Mouse (Mus musculus) spleen, postnatal 14 days (tissue): ENCODE results near the gene Kifc1.
A peak's percentile ranks its signal among the peaks of the same experiment; 100 is the strongest.

ENCODE experiments used
- DNase-seq, 2 experiments: peaks; one replicate each; pipeline ENCODE4 v3.0.0; 2021 to 2022; ENCODE audit warnings: low spot score in 2 of 2

Gene Kifc1

DNA sequence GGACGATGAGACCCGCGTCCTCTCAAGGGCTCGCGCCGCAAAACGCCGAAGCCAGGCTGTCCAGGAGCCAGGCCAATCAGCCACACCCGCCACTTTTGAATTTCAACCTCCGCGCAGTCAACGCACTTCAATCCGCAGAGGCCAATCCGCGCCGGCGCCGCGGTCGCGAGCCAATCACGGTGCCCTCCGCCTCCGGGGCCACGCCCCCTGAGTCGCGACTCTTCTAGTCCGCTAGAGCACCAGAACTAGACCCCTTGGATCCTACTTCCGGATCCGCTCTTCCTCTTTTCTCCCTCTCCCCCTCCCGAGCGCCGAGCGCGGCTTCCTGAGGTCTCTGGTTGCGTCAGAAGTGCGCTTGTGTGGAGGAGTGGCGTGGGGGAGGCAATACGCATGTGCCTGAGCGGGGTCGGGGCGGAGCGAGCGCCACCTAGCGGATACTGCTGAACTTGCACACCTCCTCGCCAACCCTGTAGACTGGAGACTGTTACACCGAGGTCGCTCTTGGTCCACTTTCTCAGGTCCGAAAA, at the start of gene Kifc1:
Kifc1 (minus strand) TSS at position 129 of the 527 bp plus-strand sequence.
- peak; percentile 98 to 99 for DNase-seq

- DNase-seq = no peak
Observed at GRCm38 (mm10) chr17:33938783-33939182, 48.3 kb upstream of the Kifc1 start.

DNA sequence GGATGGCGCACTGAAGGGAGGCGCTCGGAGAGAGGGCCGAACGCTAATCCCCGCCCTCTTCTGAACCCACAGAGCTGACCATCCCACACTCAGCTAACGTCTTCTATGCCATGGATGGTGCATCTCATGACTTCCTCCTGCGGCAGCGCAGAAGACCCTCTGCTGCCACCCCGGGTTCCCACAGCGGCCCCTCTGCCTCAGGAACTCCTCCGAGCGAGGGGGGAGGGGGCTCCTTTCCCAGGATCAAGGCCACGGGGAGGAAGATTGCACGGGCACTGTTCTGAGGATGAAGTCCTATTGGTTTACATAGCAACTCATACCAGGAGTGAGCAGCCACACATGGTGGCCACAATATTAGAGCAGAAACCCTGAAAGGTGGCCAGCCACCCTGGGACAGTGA, 46.5 kb upstream of the Kifc1 start:
- no peak for DNase-seq

GRCm38 (mm10) chr17:33935422-33936055, 45.1 kb upstream of the Kifc1 start:
- no peak for DNase-seq

- DNase-seq = no peak
Observed at GRCm38 (mm10) chr17:33932970-33933369, 42.5 kb upstream of the Kifc1 start.

GRCm38 (mm10) chr17:33932448-33932847, 42.0 kb upstream of the Kifc1 start:
- DNase-seq = no peak

- DNase-seq = no peak
Observed at GRCm38 (mm10) chr17:33931947-33932346, 41.5 kb upstream of the Kifc1 start.

DNA sequence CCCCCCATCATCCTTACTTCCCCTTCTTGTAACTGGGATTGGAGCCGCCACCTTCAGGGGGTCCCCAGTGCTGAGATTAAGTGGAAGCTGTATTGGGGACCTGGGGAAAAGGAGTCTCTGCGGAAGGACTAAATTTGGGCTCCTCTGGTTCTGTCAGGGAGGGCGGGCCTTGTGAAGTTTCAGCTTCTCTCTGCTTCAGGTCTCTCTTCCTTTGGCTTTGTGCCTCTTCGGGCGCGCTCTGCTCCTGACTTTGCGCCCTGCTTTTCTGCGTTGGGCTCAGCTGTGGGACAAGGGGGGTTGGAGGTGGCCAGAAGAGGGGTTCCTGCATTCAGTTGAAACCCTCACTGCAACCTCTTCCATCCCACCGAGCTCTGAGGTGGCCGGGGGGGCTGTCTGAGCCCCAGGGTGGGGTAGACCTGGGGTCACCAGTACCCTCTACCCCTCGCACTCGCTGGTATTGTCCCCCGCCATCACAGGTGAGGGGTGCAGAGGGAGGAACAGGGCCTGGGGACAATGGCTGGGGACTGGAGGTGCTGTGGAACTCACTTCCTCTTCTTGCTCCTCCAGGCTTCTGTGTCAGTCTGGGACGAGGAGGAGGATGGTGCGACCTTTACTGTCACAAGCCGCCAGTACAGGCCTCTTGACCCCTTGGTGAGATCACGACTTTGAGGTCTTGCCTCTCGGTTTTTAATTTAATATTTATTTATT, 40.9 kb upstream of the Kifc1 start:
- no peak for DNase-seq

GRCm38 (mm10) chr17:33930280-33931158, 40.1 kb upstream of the Kifc1 start:
- DNase-seq = peak in 1 of 2 experiments; percentile 41

GRCm38 (mm10) chr17:33929371-33930279, 39.2 kb upstream of the Kifc1 start, which contains the start of gene Rgl2:
Gene Rgl2 (plus strand): TSS chr17:33929543.
- peak; percentile 96 to 98 for DNase-seq

DNA sequence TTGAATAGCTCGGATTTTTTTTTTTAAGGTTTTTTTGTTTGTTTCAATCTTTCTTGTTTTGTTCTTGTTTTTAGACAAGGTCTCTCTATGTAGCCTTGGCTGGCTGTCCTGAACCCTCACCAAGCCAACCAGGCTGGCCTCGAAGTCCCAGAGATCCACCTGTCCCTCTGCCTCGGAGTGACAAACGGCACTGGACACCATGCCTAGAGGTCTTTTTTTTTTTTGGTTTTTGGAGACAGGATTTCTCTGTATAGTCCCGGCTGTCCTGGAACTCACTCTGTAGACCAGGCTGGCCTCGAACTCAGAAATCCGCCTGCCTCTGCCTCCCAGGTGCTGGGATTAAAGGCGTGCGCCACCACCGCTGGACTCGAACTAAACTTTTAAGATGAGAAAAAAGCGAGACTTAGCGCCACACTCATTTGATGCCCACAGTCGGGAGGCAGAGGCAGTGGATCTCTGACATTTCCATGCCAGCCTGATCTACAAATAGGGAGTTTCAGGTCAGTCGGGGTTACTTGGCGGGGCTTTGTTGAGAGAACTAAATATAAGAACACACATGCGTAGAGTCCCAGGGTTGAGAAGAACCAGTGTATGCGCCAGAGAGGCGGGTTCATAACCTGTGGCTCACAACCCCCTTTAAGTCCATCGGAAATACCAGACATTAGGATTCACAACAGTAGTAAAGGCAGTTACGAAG, 37.9 kb upstream of the Kifc1 start:
- no peak for DNase-seq

DNA sequence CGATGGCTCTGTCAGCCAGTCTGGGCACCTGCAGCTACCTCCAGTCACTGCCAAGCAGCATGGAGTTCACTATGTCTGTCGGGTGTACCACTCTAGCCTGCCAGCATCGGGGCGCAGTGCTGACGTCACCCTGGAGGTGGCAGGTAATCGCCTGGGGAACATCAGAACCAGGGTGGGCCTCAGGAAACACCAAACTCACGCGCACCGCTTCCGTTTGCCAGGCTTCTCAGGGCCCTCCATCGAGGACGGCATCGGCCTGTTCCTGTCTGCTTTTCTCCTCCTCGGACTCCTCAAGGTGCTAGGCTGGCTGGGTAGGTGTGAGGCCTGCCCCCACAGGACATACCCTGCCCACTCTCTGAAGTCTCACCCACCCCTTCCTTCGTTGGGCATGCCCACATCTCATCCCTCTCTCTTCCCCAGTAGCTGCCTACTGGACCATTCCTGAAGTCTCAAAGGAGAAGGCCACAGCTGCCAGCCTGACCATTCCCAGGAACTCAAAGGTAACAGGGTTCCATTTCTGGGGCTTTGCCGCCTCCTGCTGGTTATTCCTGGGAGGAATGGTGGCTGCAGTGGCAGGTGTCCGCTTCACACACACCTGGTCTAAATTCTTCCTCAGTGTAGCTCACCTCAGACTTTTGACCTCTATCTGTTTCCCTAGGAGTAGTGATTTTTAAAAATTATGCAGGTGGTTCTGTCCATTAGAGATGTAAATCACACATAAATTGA, 35.9 kb upstream of the Kifc1 start:
- DNase-seq = no peak

GRCm38 (mm10) chr17:33925406-33926116, 35.1 kb upstream of the Kifc1 start:
- no peak for DNase-seq

DNA sequence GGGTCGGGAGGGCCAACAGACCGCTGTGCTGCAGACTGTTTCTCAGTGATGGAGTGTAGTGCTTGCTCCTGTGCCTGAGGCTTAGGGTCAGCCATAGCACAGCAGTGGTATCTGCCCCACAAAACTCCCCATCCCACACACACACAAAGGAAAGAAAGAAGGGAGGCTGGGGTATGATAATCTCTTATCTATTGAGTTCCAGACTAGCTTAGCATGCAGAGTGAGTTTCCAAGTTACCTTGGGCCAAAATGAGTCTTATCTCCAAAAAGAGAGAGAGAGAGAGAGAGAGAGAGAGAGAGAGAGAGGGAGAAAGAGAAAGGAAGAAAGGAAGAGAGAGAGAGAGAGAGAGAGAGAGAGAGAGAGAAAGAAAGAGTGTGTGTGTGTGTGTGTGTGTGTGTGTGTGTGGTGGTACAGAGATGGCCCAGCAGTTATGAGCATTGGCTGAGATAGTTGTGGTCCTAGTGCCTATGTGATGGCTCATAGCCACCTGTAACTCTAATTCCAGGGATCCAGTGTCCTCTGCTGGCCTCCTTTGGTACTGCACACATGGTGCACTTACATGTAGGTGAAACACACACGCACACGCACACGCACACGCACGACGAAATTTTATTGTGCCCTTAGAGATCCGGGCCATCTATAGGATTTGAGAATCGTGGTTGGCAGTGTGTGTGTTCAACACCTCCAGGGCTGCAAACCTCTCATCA, 34.3 kb upstream of the Kifc1 start:
- peak in 1 of 2 experiments; percentile 63 for DNase-seq

- no peak for DNase-seq
Observed at GRCm38 (mm10) chr17:33921361-33921760, 30.9 kb upstream of the Kifc1 start.

DNA sequence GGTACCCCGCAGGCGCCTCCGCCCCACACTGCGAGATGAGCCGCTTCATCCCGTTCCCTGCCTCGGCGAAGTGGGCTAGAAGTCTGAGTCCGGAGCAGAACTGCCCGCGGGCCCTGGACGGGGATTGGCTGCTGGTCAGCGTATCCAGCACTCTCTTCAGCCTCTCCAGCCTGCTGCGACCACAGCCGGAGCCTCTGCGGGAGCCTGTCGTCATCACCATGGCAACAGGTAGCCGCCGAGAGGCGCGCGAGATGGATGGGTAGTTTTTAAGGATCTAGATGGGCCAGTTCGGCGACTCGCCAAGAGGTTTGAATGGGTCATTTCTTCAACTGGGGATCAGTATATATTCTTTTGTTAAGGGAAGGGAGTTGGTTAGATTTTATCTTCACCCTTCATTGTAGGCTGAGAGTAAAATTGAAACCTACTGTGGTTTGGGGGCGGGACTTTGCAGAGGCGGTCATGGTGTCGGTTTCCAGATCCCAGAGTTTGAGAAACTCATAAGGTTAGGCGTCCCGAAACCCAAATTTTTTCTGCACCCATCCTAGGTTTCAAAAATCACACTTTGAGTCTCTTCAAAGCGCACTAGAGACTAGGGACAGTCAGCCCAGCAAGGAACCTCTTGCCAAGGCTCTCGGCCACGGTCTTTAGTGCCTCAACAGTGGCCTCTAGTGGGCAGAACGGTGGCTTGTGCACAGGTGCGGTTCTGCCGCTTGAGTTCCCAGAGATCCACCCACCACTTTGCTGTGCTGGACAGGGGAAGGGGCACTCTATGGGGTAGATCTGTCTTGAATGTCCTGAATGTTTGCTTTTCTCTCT, 30.0 kb upstream of the Kifc1 start:
- DNase-seq = peak; percentile 81 to 90
